Mouse (Mus musculus) spleen, adult 2 months (tissue): Measurements from ENCODE around the gene Slc30a3. TPM values are rescaled to one million over a fixed set of nuclear protein-coding genes. Genes with fewer than 3 reads are reported as not detected.

ENCODE experiments used
- DNase-seq, 2 experiments: peaks; one replicate each; pipeline versions ENCODE4 v3.0.0 to v3.0.0-alpha.2; 2012 to 2021; ENCODE audit warnings: low spot score in 2 of 2, low read depth in 1 of 2
- H3K27ac ChIP-seq: fragments of 200-500 bp; 2 replicates; pipeline ENCODE4 v1.5.1; 2012; ENCODE audit warnings: low read length, inconsistent platforms; ENCODE audit not compliant: insufficient read depth
- H3K27me3 ChIP-seq: fragments of 200-500 bp; 2 replicates; pipeline ENCODE4 v1.6.1; 2012; ENCODE audit warnings: mild to moderate bottlenecking, moderate library complexity, low read length, inconsistent platforms; ENCODE audit not compliant: control insufficient read depth, insufficient read depth
- H3K36me3 ChIP-seq: fragments of 200-500 bp; 2 replicates; pipeline ENCODE4 v1.6.1; 2012; ENCODE audit warnings: mild to moderate bottlenecking, low read length, inconsistent platforms; ENCODE audit not compliant: control insufficient read depth, insufficient read depth
- H3K4me1 ChIP-seq: fragments of 200-500 bp; 2 replicates; pipeline ENCODE4 v1.6.1; 2011; ENCODE audit warnings: inconsistent platforms; ENCODE audit not compliant: control insufficient read depth, insufficient read depth, insufficient read length
- H3K4me3 ChIP-seq: fragments of 200-500 bp; 2 replicates; pipeline ENCODE4 v1.5.1; 2011; ENCODE audit warnings: mild to moderate bottlenecking, inconsistent platforms; ENCODE audit not compliant: insufficient read depth, insufficient read length; ENCODE audit errors: extremely low read depth
- CTCF ChIP-seq: fragments of 200-500 bp; IDR thresholded peaks from 2 replicates; pipeline ENCODE4 v1.5.1; 2011; ENCODE audit warnings: mild to moderate bottlenecking, inconsistent platforms; ENCODE audit not compliant: insufficient read depth, insufficient read length, insufficient replicate concordance; ENCODE audit errors: extremely low read depth
- POLR2A ChIP-seq: fragments of 200-500 bp; IDR thresholded peaks from 2 replicates; pipeline ENCODE4 v1.6.1; 2011; ENCODE audit warnings: low read depth, low read length, inconsistent platforms
- WGBS: fragments of 180-500 bp; shearing (Covaris S2); methylation state at CpG from one replicate; pipeline ENCODE4 v1.1.7; 2018; 5-methylcytosine and 5-hydroxymethylcytosine counted together
- polyA plus RNA-seq: library from polyadenylated mRNA; depleted of rRNA; stranded (reverse); fragments of >200 nt; gene quantifications from 2 replicates; pipeline ENCODE4 v1.2.3, GENCODE M21; 2012

The Slc30a3 gene
- polyA plus RNA-seq, 1 experiment = 0.09 TPM

DNA sequence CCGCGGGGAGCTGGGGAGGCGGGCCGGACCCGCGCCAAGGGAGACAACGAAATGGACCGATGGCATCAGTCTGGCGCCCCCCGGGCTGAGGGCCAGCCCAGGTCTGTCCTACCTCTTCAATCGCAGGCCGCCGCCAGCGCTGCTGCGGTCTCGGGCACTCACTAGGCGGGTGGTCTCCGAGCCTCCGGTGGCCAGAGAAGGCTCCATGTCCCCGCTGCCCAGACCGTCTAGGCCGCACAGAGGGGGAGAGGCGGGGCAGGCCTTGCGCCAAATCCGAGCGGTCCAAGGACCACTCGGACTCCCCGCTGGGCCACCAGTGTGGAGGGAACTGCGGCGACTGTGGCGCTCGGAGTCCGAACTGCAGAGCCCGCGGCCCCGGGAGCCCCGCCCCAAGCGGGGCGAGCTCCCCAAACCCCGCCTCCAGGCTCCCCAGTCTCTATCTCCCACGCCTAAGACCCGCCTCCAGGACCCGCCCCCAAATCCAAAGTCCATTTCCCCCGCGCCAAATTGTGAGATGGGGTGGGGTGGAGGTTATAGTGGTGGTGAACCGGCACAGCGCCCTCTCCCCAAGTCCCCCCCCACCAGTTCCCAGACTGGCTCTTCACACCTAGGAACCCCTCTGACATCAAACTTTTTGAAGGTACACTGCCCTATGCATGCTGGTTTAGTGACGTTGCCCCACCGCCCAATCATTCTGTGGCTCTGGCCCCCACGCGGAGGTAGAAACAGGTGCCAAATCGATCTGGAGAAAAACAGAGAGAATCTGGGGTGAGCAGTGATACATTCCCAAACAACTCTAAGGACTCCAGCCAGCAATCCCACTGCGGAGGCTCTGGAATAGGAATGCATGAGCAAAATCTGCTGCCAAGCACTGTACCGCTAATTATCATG is 14.6 kb downstream of the Slc30a3 start:
- H3K4me3 ChIP-seq = peak overlapping the region; percentile 32; the same call in 1 of the 2 replicates
- peaks cover 22% of the 10 kb centered on the region for H3K4me1 ChIP-seq
- DNase-seq = peak in 1 of 2 experiments; percentile 31
- H3K27me3 ChIP-seq = peaks cover 30% of the 10 kb centered on the region
- TF ChIP-seq CTCF (no peak), POLR2A (no peak)
- 3% methylated on average over 48 of the region's 54 CpGs for WGBS
- H3K27ac ChIP-seq = no peak overlapping the region
- no peaks in the 10 kb centered on the region for H3K36me3 ChIP-seq

DNA sequence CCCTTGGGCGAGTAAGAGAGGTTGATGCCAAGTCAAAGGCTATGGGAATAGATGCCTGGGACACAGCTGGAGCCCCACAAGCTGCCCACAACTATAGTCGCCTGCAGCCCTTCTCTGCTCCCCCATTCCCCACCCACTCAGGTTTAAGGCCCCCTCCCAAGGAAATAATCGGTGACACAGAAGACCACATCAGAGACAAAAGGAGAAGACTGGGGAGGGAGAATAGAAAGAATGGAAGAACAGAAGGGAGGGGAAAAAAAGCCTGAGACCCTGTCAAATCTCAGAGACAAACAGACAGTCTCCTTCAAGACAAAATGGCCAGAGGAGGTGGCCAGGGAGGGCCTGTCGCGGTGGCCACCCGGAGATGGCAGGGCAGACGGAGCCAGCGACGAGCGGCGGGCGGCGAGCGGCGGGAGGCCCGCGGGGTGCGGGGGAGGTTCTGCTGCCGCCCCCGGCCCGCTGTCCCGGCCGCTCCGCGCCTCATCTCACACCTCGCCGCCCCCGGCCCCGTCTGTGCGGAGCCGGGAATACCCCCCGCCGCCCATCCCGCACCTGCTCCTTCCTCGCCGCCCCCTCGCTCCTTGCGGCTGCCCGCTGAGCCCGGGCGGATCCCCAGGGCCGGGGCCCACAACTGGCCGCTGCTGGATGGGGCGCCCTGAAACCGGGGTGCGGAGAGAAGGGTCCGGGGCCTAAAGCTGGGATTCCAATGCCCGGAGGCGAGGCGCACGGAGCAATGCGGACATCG is 15.6 kb downstream of the Slc30a3 start:
- Histone ChIP-seq H3K4me3 (peak overlapping the region; percentile 32; the same call in 1 of the 2 replicates), H3K27me3 (peaks cover 29% of the 10 kb centered on the region), H3K27ac (no peak overlapping the region), H3K4me1 (peaks cover 22% of the 10 kb centered on the region), H3K36me3 (no peaks in the 10 kb centered on the region)
- WGBS = 10% methylated on average over 47 of the region's 53 CpGs
- peak in 1 of 2 experiments; percentile 3 for DNase-seq
- TF ChIP-seq POLR2A (no peak), CTCF (no peak)

DNA sequence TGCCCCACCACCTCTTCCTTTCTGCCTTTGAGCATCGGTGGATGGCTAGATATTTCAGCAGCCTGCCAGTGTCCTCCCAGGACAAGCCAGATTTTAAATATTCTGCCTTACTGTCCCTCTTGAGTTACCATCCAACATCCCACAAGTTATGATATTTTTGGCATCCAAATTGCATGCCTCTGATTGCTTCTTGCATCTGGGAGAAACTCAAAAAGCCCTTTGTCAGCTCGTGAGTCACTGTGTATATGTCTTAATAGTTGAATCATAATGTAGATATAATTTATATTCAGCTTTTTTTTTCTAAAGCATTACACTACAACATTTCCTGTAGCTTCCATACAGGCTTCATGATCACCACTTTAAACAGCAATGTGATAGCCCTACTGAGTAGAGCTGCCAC is 20.9 kb downstream of the Slc30a3 start:
- Histone ChIP-seq H3K4me1 (peaks cover 7% of the 10 kb centered on the region; the same call in 1 of the 2 replicates), H3K27ac (no peak overlapping the region), H3K4me3 (no peak overlapping the region), H3K27me3 (peaks cover 5% of the 10 kb centered on the region), H3K36me3 (no peaks in the 10 kb centered on the region)
- TF ChIP-seq CTCF (no peak), POLR2A (no peak)
- DNase-seq = no peak
- 75% methylated on average over 2 of the region's 2 CpGs for WGBS

- TF ChIP-seq POLR2A (no peak), CTCF (no peak)
- no peak overlapping the region for H3K4me3 ChIP-seq
- H3K27me3 ChIP-seq = peaks cover under 1% of the 10 kb centered on the region
- peak in 1 of 2 experiments; percentile 2 for DNase-seq
- 59% methylated on average over 7 of the region's 7 CpGs for WGBS
- peaks cover 7% of the 10 kb centered on the region; the same call in 1 of the 2 replicates for H3K4me1 ChIP-seq
- H3K36me3 ChIP-seq = no peaks in the 10 kb centered on the region
- H3K27ac ChIP-seq = no peak overlapping the region
These were observed 21.4 kb downstream of the Slc30a3 start for GRCm38 (mm10) chr5:31086606-31087005.

GRCm38 (mm10) chr5:31083949-31084348 is 24.1 kb downstream of the Slc30a3 start:
- Histone ChIP-seq H3K27me3 (no peaks in the 10 kb centered on the region), H3K4me3 (no peak overlapping the region), H3K36me3 (no peaks in the 10 kb centered on the region), H3K4me1 (peaks cover 7% of the 10 kb centered on the region; the same call in 1 of the 2 replicates), H3K27ac (no peak overlapping the region)
- DNase-seq = peak in 1 of 2 experiments; percentile 46
- TF ChIP-seq CTCF = no peak
- no peak for TF ChIP-seq POLR2A
- WGBS = 32% methylated on average over 8 of the region's 8 CpGs

GRCm38 (mm10) chr5:31082935-31083625 is 25.0 kb downstream of the Slc30a3 start:
- no peak overlapping the region for H3K27ac ChIP-seq
- no peaks in the 10 kb centered on the region for H3K27me3 ChIP-seq
- 32% methylated on average over 12 of the region's 12 CpGs for WGBS
- H3K36me3 ChIP-seq = no peaks in the 10 kb centered on the region
- DNase-seq = peak in 1 of 2 experiments; percentile 23
- no peak overlapping the region for H3K4me3 ChIP-seq
- H3K4me1 ChIP-seq = peaks cover 7% of the 10 kb centered on the region; the same call in 1 of the 2 replicates
- TF ChIP-seq CTCF (no peak), POLR2A (no peak)
